24 mouse cellular contexts compared by ENCODE assay signal in genomic region chr2:180987001-180987400, GRCm38 (mm10). TPM values are rescaled to one million over a fixed set of nuclear protein-coding genes. Genes with fewer than 3 reads are reported as not detected.
DNase-seq lines count a peak whose midpoint lies in the region; ATAC-seq lines count a peak whose summit lies in the region.
"Had no signal": no experiment of that assay in that cellular context is flagged by ENCODE, and none has a peak within 500 bp of the region (broad histone marks: within the 10 kb centered on the region; RNA-seq: fewer than 3 reads in every experiment).

No protein-coding gene starts in this region.

- peak overlapping the region; percentile 42; the same call in 1 of the 2 replicates for H3K27ac ChIP-seq in limb, embryonic 12.5 days
- no peak overlapping the region for H3K27ac ChIP-seq in limb, embryonic 10.5 days
- peak overlapping the region; percentile 65 for H3K27ac ChIP-seq in embryonic facial prominence, embryonic 10.5 days (replicated peaks)
- 0 out of 2 replicates have a peak overlapping the region, but pooled peaks have one; percentile 1 for H3K27ac ChIP-seq in embryonic facial prominence, embryonic 12.5 days
- peak overlapping the region; percentile 61; the same call in 1 of the 2 replicates for H3K27ac ChIP-seq in stomach, embryonic 14.5 days (ENCODE audit: low read length)
- H3K27ac ChIP-seq in liver, embryonic 11.5 days (ENCODE audit: low read depth, low read length): no peak overlapping the region
- H3K27ac ChIP-seq: embryonic facial prominence, embryonic 15.5 days; gastrocnemius, adult 2 months; heart, embryonic 15.5 days; hindbrain, embryonic 15.5 days had no signal

- H3K4me2 ChIP-seq in limb, embryonic 12.5 days: no peak overlapping the region
- no peak overlapping the region for H3K4me2 ChIP-seq in embryonic facial prominence, embryonic 12.5 days (replicated peaks)
- no peak overlapping the region for H3K4me2 ChIP-seq in stomach, embryonic 14.5 days (replicated peaks; ENCODE audit: low read depth, low read length)
- H3K4me2 ChIP-seq in liver, embryonic 11.5 days: no peak overlapping the region
- H3K4me2 ChIP-seq: embryonic facial prominence, embryonic 15.5 days; heart, embryonic 15.5 days; hindbrain, embryonic 15.5 days had no signal

- no peaks in the 10 kb centered on the region for H3K9me3 ChIP-seq in limb, embryonic 12.5 days
- no peaks in the 10 kb centered on the region for H3K9me3 ChIP-seq in limb, embryonic 10.5 days (replicated peaks)
- no peaks in the 10 kb centered on the region for H3K9me3 ChIP-seq in embryonic facial prominence, embryonic 10.5 days
- no peaks in the 10 kb centered on the region for H3K9me3 ChIP-seq in embryonic facial prominence, embryonic 12.5 days
- H3K9me3 ChIP-seq in stomach, embryonic 14.5 days (ENCODE audit: control insufficient read depth, low read depth, low read length): no peaks in the 10 kb centered on the region
- no peaks in the 10 kb centered on the region for H3K9me3 ChIP-seq in liver, embryonic 11.5 days (ENCODE audit: control insufficient read depth, low read length)
- H3K9me3 ChIP-seq: embryonic facial prominence, embryonic 15.5 days; forebrain, embryonic 10.5 days; G1E; heart, embryonic 15.5 days; hindbrain, embryonic 15.5 days had no signal

- H3K36me3 ChIP-seq in limb, embryonic 12.5 days: peaks cover 21% of the 10 kb centered on the region
- H3K36me3 ChIP-seq in limb, embryonic 10.5 days: peaks cover 16% of the 10 kb centered on the region
- peaks cover 29% of the 10 kb centered on the region for H3K36me3 ChIP-seq in embryonic facial prominence, embryonic 10.5 days (replicated peaks)
- peaks cover 20% of the 10 kb centered on the region for H3K36me3 ChIP-seq in embryonic facial prominence, embryonic 12.5 days
- peaks cover 13% of the 10 kb centered on the region; the same call in 1 of the 2 replicates for H3K36me3 ChIP-seq in stomach, embryonic 14.5 days (ENCODE audit: control insufficient read depth, insufficient read depth, low read length)
- H3K36me3 ChIP-seq in liver, embryonic 11.5 days (ENCODE audit: control insufficient read depth, insufficient read depth, low read length): peaks cover 4% of the 10 kb centered on the region; the same call in 1 of the 2 replicates

- H3K4me1 ChIP-seq in limb, embryonic 12.5 days (replicated peaks): no peaks in the 10 kb centered on the region
- peaks cover 4% of the 10 kb centered on the region; the same call in 1 of the 2 replicates for H3K4me1 ChIP-seq in limb, embryonic 10.5 days
- H3K4me1 ChIP-seq in embryonic facial prominence, embryonic 10.5 days: peaks cover 18% of the 10 kb centered on the region
- peaks cover 10% of the 10 kb centered on the region; the same call in 1 of the 2 replicates for H3K4me1 ChIP-seq in embryonic facial prominence, embryonic 12.5 days
- H3K4me1 ChIP-seq in stomach, embryonic 14.5 days (ENCODE audit: control insufficient read depth, insufficient read depth, low read length): no peaks in the 10 kb centered on the region
- no peaks in the 10 kb centered on the region for H3K4me1 ChIP-seq in liver, embryonic 11.5 days (replicated peaks; ENCODE audit: control insufficient read depth, insufficient read depth, low read length)
- H3K4me1 ChIP-seq: hindbrain, embryonic 15.5 days had no signal

- no peak overlapping the region for H3K9ac ChIP-seq in limb, embryonic 12.5 days (replicated peaks)
- H3K9ac ChIP-seq in embryonic facial prominence, embryonic 12.5 days: no peak overlapping the region
- no peak overlapping the region for H3K9ac ChIP-seq in stomach, embryonic 14.5 days (replicated peaks; ENCODE audit: low read depth, low read length)
- H3K9ac ChIP-seq in liver, embryonic 11.5 days (ENCODE audit: low read depth, low read length): no peak overlapping the region
- H3K9ac ChIP-seq: embryonic facial prominence, embryonic 15.5 days; heart, embryonic 15.5 days; hindbrain, embryonic 15.5 days had no signal

- no peak for DNase-seq in limb, embryonic 10.5 days (ENCODE audit: low spot score)
- no peak for DNase-seq in embryonic facial prominence, embryonic 10.5 days (ENCODE audit: low spot score)
- DNase-seq in liver, embryonic 11.5 days (ENCODE audit: low spot score): no peak
- DNase-seq: adrenal gland, adult 8-10 months; cerebellum, adult 8-10 months; cerebellum, postnatal 25 days; gastrocnemius, adult 2 months; gastrocnemius, postnatal 25 days; heart, adult 11 months; heart, postnatal 14 days had no signal

- ATAC-seq in limb, embryonic 12.5 days (ENCODE audit: insufficient number of reproducible peaks, insufficient read depth, low FRiP score, low TSS enrichment, low read depth): no peak
- ATAC-seq in embryonic facial prominence, embryonic 12.5 days (ENCODE audit: insufficient number of reproducible peaks, insufficient read depth, low FRiP score, low TSS enrichment): no peak
- ATAC-seq in stomach, embryonic 14.5 days (ENCODE audit: insufficient number of reproducible peaks, insufficient read depth, low FRiP score, low read depth): no peak
- no peak for ATAC-seq in liver, embryonic 11.5 days (replicated peaks; ENCODE audit: low FRiP score)
- ATAC-seq in CD4-positive, CD25-positive, alpha-beta regulatory T cell, adult 4 months: no peak
- ATAC-seq in granulocyte monocyte progenitor cell, adult 5-6 weeks (replicated peaks; ENCODE audit: poor library complexity, severe bottlenecking): no peak
- ATAC-seq: forebrain, embryonic 14.5 days had no signal

- no peaks in the 10 kb centered on the region for H3K27me3 ChIP-seq in limb, embryonic 12.5 days
- no peaks in the 10 kb centered on the region for H3K27me3 ChIP-seq in limb, embryonic 10.5 days (ENCODE audit: low read depth, poor library complexity, severe bottlenecking)
- H3K27me3 ChIP-seq in embryonic facial prominence, embryonic 10.5 days (replicated peaks; ENCODE audit: low read depth, poor library complexity, severe bottlenecking): no peaks in the 10 kb centered on the region
- H3K27me3 ChIP-seq in embryonic facial prominence, embryonic 12.5 days: no peaks in the 10 kb centered on the region
- H3K27me3 ChIP-seq in stomach, embryonic 14.5 days (ENCODE audit: control insufficient read depth, insufficient read depth, low read length): no peaks in the 10 kb centered on the region
- no peaks in the 10 kb centered on the region for H3K27me3 ChIP-seq in liver, embryonic 11.5 days (replicated peaks; ENCODE audit: control insufficient read depth, insufficient read depth, low read length)
- H3K27me3 ChIP-seq: embryonic facial prominence, embryonic 15.5 days; heart, embryonic 15.5 days; hindbrain, embryonic 15.5 days had no signal

- H3K4me3 ChIP-seq in limb, embryonic 12.5 days (replicated peaks): no peak overlapping the region
- H3K4me3 ChIP-seq in limb, embryonic 10.5 days: no peak overlapping the region
- H3K4me3 ChIP-seq in embryonic facial prominence, embryonic 10.5 days: no peak overlapping the region
- no peak overlapping the region for H3K4me3 ChIP-seq in embryonic facial prominence, embryonic 12.5 days
- H3K4me3 ChIP-seq in stomach, embryonic 14.5 days (ENCODE audit: low read depth, low read length): no peak overlapping the region
- no peak overlapping the region for H3K4me3 ChIP-seq in liver, embryonic 11.5 days (ENCODE audit: low read depth, low read length)
- H3K4me3 ChIP-seq: embryonic facial prominence, embryonic 15.5 days; erythroblast, embryonic 14.5 days; forebrain, embryonic 10.5 days; gastrocnemius, adult 2 months; heart, embryonic 15.5 days; hindbrain, embryonic 15.5 days had no signal

- WGBS in limb, embryonic 12.5 days: 83% methylated on average over 1 of the region's 1 CpGs
- 96% methylated on average over 1 of the region's 1 CpGs for WGBS in limb, embryonic 10.5 days
- 65% methylated on average over 1 of the region's 1 CpGs for WGBS in embryonic facial prominence, embryonic 10.5 days
- WGBS in embryonic facial prominence, embryonic 12.5 days: 58% methylated on average over 1 of the region's 1 CpGs
- 94% methylated on average over 1 of the region's 1 CpGs for WGBS in stomach, embryonic 14.5 days
- 70% methylated on average over 1 of the region's 1 CpGs for WGBS in liver, embryonic 11.5 days

RNA-seq across cellular contexts. Expression of gene Col20a1, which starts 0.7 kb away (rescaled TPM):
- 0.64 and 0.68 TPM in 2 replicates for polyA plus RNA-seq in limb, embryonic 12.5 days (2016; fragmentation: Nextera tagmentation; extraction: Ambion mirVana)
- 0.09 and 0.13 TPM in 2 replicates for polyA plus RNA-seq in limb, embryonic 10.5 days (2016; fragmentation: Nextera tagmentation; extraction: Ambion mirVana)
- 0.26 and 0.62 TPM in 2 replicates for polyA plus RNA-seq in embryonic facial prominence, embryonic 10.5 days (2016; fragmentation: Nextera tagmentation; extraction: Ambion mirVana)
- 1.3 and 1.7 TPM in 2 replicates for polyA plus RNA-seq in embryonic facial prominence, embryonic 12.5 days (2016; fragmentation: Nextera tagmentation; extraction: Ambion mirVana)
- polyA plus RNA-seq in stomach, embryonic 14.5 days (2014; fragmentation: Nextera tagmentation; extraction: Ambion mirVana): 0.53 and 1.1 TPM in 2 replicates
- polyA plus RNA-seq in liver, embryonic 11.5 days (2014; fragmentation: Nextera tagmentation; extraction: Ambion mirVana): 0.10 and 0.16 TPM in 2 replicates
- polyA plus RNA-seq in CD4-positive, CD25-positive, alpha-beta regulatory T cell, adult 4 months (2017; shearing (Covaris generic)): under 1 TPM; 0.36 to 0.38 TPM
- total RNA-seq in granulocyte monocyte progenitor cell, adult 5-6 weeks (2014; fragmentation: Nextera tagmentation): 1.6 TPM in 1 of 2 replicates, not detected in the other
- total RNA-seq in granulocyte monocyte progenitor cell, adult 5-6 weeks (2017): 0.04 TPM in 1 of 2 replicates, not detected in the other

RNA-seq across cellular contexts. Expression of gene Arfgap1, which starts 20.0 kb away (rescaled TPM):
- polyA plus RNA-seq in limb, embryonic 12.5 days (2016; fragmentation: Nextera tagmentation; extraction: Ambion mirVana): 109 and 113 TPM in 2 replicates
- polyA plus RNA-seq in limb, embryonic 10.5 days (2016; fragmentation: Nextera tagmentation; extraction: Ambion mirVana): 75.7 and 101 TPM in 2 replicates
- polyA plus RNA-seq in embryonic facial prominence, embryonic 10.5 days (2016; fragmentation: Nextera tagmentation; extraction: Ambion mirVana): 87.3 and 87.7 TPM in 2 replicates
- 113 and 116 TPM in 2 replicates for polyA plus RNA-seq in embryonic facial prominence, embryonic 12.5 days (2016; fragmentation: Nextera tagmentation; extraction: Ambion mirVana)
- polyA plus RNA-seq in stomach, embryonic 14.5 days (2014; fragmentation: Nextera tagmentation; extraction: Ambion mirVana): 90.4 and 95.0 TPM in 2 replicates
- 57.6 and 62.4 TPM in 2 replicates for polyA plus RNA-seq in liver, embryonic 11.5 days (2014; fragmentation: Nextera tagmentation; extraction: Ambion mirVana)
- 10 to 100 TPM; 42.6 to 73.0 TPM for polyA plus RNA-seq in CD4-positive, CD25-positive, alpha-beta regulatory T cell, adult 4 months (2017; shearing (Covaris generic))
- total RNA-seq in granulocyte monocyte progenitor cell, adult 5-6 weeks (2014; fragmentation: Nextera tagmentation): 27.5 and 31.3 TPM in 2 replicates
- 28.1 and 30.1 TPM in 2 replicates for total RNA-seq in granulocyte monocyte progenitor cell, adult 5-6 weeks (2017)

RNA-seq across cellular contexts. Expression of gene Nkain4, which starts 32.5 kb away (rescaled TPM):
- 6.0 and 11.2 TPM in 2 replicates for polyA plus RNA-seq in limb, embryonic 12.5 days (2016; fragmentation: Nextera tagmentation; extraction: Ambion mirVana)
- polyA plus RNA-seq in limb, embryonic 10.5 days (2016; fragmentation: Nextera tagmentation; extraction: Ambion mirVana): 2.7 and 4.4 TPM in 2 replicates
- 22.2 and 26.6 TPM in 2 replicates for polyA plus RNA-seq in embryonic facial prominence, embryonic 10.5 days (2016; fragmentation: Nextera tagmentation; extraction: Ambion mirVana)
- 21.7 and 25.5 TPM in 2 replicates for polyA plus RNA-seq in embryonic facial prominence, embryonic 12.5 days (2016; fragmentation: Nextera tagmentation; extraction: Ambion mirVana)
- polyA plus RNA-seq in stomach, embryonic 14.5 days (2014; fragmentation: Nextera tagmentation; extraction: Ambion mirVana): 66.2 and 72.2 TPM in 2 replicates
- polyA plus RNA-seq in liver, embryonic 11.5 days (2014; fragmentation: Nextera tagmentation; extraction: Ambion mirVana): 5.3 and 6.8 TPM in 2 replicates
- polyA plus RNA-seq in CD4-positive, CD25-positive, alpha-beta regulatory T cell, adult 4 months (2017; shearing (Covaris generic)): not detected
- total RNA-seq in granulocyte monocyte progenitor cell, adult 5-6 weeks (2014; fragmentation: Nextera tagmentation): not detected in 2 replicates
- total RNA-seq in granulocyte monocyte progenitor cell, adult 5-6 weeks (2017): not detected in 2 replicates
- total RNA-seq: G1E; hematopoietic stem cell, adult 5-6 weeks had no signal
- polyA plus RNA-seq: erythroblast, embryonic 14.5 days; G1E had no signal

RNA-seq across cellular contexts. Expression of gene Chrna4, which starts 56.3 kb away (rescaled TPM):
- 0.97 and 1.4 TPM in 2 replicates for polyA plus RNA-seq in limb, embryonic 12.5 days (2016; fragmentation: Nextera tagmentation; extraction: Ambion mirVana)
- polyA plus RNA-seq in limb, embryonic 10.5 days (2016; fragmentation: Nextera tagmentation; extraction: Ambion mirVana): 0.65 and 1.3 TPM in 2 replicates
- polyA plus RNA-seq in embryonic facial prominence, embryonic 10.5 days (2016; fragmentation: Nextera tagmentation; extraction: Ambion mirVana): 5.5 and 6.7 TPM in 2 replicates
- polyA plus RNA-seq in embryonic facial prominence, embryonic 12.5 days (2016; fragmentation: Nextera tagmentation; extraction: Ambion mirVana): 5.5 and 7.1 TPM in 2 replicates
- 1.5 and 2.2 TPM in 2 replicates for polyA plus RNA-seq in stomach, embryonic 14.5 days (2014; fragmentation: Nextera tagmentation; extraction: Ambion mirVana)
- 1.2 and 1.6 TPM in 2 replicates for polyA plus RNA-seq in liver, embryonic 11.5 days (2014; fragmentation: Nextera tagmentation; extraction: Ambion mirVana)
- polyA plus RNA-seq in CD4-positive, CD25-positive, alpha-beta regulatory T cell, adult 4 months (2017; shearing (Covaris generic)): not detected
- not detected in 2 replicates for total RNA-seq in granulocyte monocyte progenitor cell, adult 5-6 weeks (2014; fragmentation: Nextera tagmentation)
- not detected in 2 replicates for total RNA-seq in granulocyte monocyte progenitor cell, adult 5-6 weeks (2017)
- total RNA-seq: gastrocnemius, adult 2 months; hematopoietic stem cell, adult 5-6 weeks had no signal
- polyA plus RNA-seq: erythroblast, embryonic 14.5 days; G1E had no signal

RNA-seq across cellular contexts. Expression of gene Birc7, which starts 58.2 kb away (rescaled TPM):
- polyA plus RNA-seq in limb, embryonic 12.5 days (2016; fragmentation: Nextera tagmentation; extraction: Ambion mirVana): not detected in 2 replicates
- polyA plus RNA-seq in limb, embryonic 10.5 days (2016; fragmentation: Nextera tagmentation; extraction: Ambion mirVana): not detected in 2 replicates
- 0.31 and 0.34 TPM in 2 replicates for polyA plus RNA-seq in embryonic facial prominence, embryonic 10.5 days (2016; fragmentation: Nextera tagmentation; extraction: Ambion mirVana)
- 0.14 TPM in 1 of 2 replicates, not detected in the other for polyA plus RNA-seq in embryonic facial prominence, embryonic 12.5 days (2016; fragmentation: Nextera tagmentation; extraction: Ambion mirVana)
- 0.17 TPM in 1 of 2 replicates, not detected in the other for polyA plus RNA-seq in stomach, embryonic 14.5 days (2014; fragmentation: Nextera tagmentation; extraction: Ambion mirVana)
- polyA plus RNA-seq in liver, embryonic 11.5 days (2014; fragmentation: Nextera tagmentation; extraction: Ambion mirVana): not detected in 2 replicates
- polyA plus RNA-seq in CD4-positive, CD25-positive, alpha-beta regulatory T cell, adult 4 months (2017; shearing (Covaris generic)): not detected
- total RNA-seq in granulocyte monocyte progenitor cell, adult 5-6 weeks (2014; fragmentation: Nextera tagmentation): not detected in 2 replicates
- not detected in 2 replicates for total RNA-seq in granulocyte monocyte progenitor cell, adult 5-6 weeks (2017)
- total RNA-seq: adrenal gland, adult 8-10 months; adrenal gland, postnatal 36 days; G1E; gastrocnemius, adult 2 months; gastrocnemius, postnatal 25 days; heart, postnatal 14 days; hematopoietic stem cell, adult 5-6 weeks had no signal
- polyA plus RNA-seq: embryonic facial prominence, embryonic 15.5 days; erythroblast, embryonic 14.5 days; forebrain, embryonic 14.5 days; G1E; heart, embryonic 15.5 days had no signal

Comparison
In these comparisons a context has a peak if more than half of its experiments do, and no peak if none do; other contexts are left out.
1. H3K27ac ChIP-seq: peak in limb, embryonic 12.5 days (single experiment), embryonic facial prominence, embryonic 10.5 days (single experiment), embryonic facial prominence, embryonic 12.5 days (single experiment) and stomach, embryonic 14.5 days (single experiment); none in limb, embryonic 10.5 days (single experiment) and liver, embryonic 11.5 days (single experiment).